Mouse (Mus musculus): Measurements from ENCODE around the gene Pxn. TPM values are rescaled to one million over a fixed set of nuclear protein-coding genes. Genes with fewer than 3 reads are reported as not detected.
"Not testable (repeated sequence)": the region's sequence is repeated elsewhere in the genome, so short reads cannot be mapped to it uniquely, and the experiment has no call there.

Pxn gene
- polyA plus RNA-seq, 1 experiment, result 35.1 TPM

DNA sequence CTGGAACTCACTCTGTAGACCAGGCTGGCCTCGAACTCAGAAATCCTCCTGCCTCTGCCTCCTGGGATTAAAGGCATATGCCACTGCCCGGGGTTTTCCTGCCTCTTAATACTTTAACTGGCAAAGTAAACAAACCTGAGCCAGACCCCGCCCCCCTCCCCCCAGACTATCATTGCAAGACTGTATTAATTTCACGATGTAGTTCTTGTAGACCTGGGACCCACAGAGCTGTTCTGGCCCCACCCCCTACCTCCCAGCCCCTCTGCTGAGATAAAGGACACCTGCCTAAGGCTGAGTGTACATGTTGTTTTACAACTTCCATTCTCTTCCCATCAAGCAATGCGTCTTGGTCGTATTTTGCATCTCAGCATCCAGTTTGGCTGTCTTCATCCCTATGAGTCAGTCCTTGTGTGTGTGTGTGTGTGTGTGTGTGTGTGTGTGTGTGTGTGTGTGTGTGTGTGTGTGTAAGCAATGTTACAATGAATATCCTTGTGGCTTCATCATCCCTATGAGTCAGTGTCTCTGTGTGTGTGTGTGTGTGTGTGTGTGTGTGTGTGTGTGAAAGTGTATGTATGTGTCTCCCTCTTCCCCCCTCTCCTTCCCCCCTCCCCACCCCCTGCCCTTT is 13.7 kb upstream of the Pxn start:
- H3K27me3 ChIP-seq (ENCODE audit: control insufficient read depth, insufficient read depth, low read length, poor library complexity, severe bottlenecking), result no peaks in the 10 kb centered on the region
- H3K4me1 ChIP-seq (ENCODE audit: control insufficient read depth, insufficient read depth, low read length), result peaks cover 4% of the 10 kb centered on the region
- no peak overlapping the region for H3K4me3 ChIP-seq (ENCODE audit: low read depth, low read length)
- no peaks in the 10 kb centered on the region for H3K9me3 ChIP-seq (replicated peaks; ENCODE audit: control insufficient read depth, insufficient read depth, low read length, poor library complexity, severe bottlenecking)
- TF ChIP-seq POLR2A (IDR thresholded peaks at IDR 0.05; ENCODE audit: insufficient read depth, low read length), result no peak
- no peak for TF ChIP-seq EP300 (IDR thresholded peaks at IDR 0.05; ENCODE audit: insufficient read depth, low read depth, low read length)
- TF ChIP-seq CTCF (IDR thresholded peaks at IDR 0.05; ENCODE audit: low read depth, low read length), result no peak
- H3K36me3 ChIP-seq (ENCODE audit: control insufficient read depth, insufficient read depth, low read length, poor library complexity, severe bottlenecking), result no peaks in the 10 kb centered on the region
- no peak overlapping the region for H3K9ac ChIP-seq (ENCODE audit: low read depth, poor library complexity, severe bottlenecking)
- no peak overlapping the region; the same call in 1 of the 2 replicates for H3K27ac ChIP-seq (ENCODE audit: insufficient read depth, low read length)

DNA sequence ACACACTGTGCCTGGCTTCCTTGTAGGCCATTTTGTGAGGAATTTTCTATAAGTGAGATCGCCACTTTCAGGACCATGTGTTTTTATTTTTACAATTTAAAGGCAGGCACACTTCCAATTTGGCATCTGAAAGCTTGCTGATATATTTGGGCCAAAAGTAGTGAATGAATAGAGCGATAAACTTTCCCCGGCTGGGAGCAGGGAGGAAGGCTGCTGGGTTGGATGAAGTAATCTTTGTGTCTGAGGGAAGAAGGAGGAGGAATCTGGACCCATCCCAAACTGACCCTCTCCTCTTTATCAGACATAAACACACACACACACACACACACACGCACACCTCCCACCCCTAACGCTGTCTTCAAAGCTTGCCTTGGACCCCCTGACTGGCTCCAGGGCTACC is 13.0 kb upstream of the Pxn start:
- Histone ChIP-seq H3K27me3 (ENCODE audit: control insufficient read depth, insufficient read depth, low read length, poor library complexity, severe bottlenecking) (no peaks in the 10 kb centered on the region), H3K9ac (ENCODE audit: low read depth, poor library complexity, severe bottlenecking) (no peak overlapping the region), H3K27ac (ENCODE audit: insufficient read depth, low read length) (peak overlapping the region; percentile 30; the same call in 1 of the 2 replicates), H3K4me3 (ENCODE audit: low read depth, low read length) (no peak overlapping the region), H3K9me3 (replicated peaks; ENCODE audit: control insufficient read depth, insufficient read depth, low read length, poor library complexity, severe bottlenecking) (no peaks in the 10 kb centered on the region), H3K4me1 (ENCODE audit: control insufficient read depth, insufficient read depth, low read length) (peaks cover 4% of the 10 kb centered on the region), H3K36me3 (ENCODE audit: control insufficient read depth, insufficient read depth, low read length, poor library complexity, severe bottlenecking) (no peaks in the 10 kb centered on the region)
- TF ChIP-seq CTCF (IDR thresholded peaks at IDR 0.05; ENCODE audit: low read depth, low read length) (no peak), POLR2A (IDR thresholded peaks at IDR 0.05; ENCODE audit: insufficient read depth, low read length) (no peak), EP300 (IDR thresholded peaks at IDR 0.05; ENCODE audit: insufficient read depth, low read depth, low read length) (no peak)

DNA sequence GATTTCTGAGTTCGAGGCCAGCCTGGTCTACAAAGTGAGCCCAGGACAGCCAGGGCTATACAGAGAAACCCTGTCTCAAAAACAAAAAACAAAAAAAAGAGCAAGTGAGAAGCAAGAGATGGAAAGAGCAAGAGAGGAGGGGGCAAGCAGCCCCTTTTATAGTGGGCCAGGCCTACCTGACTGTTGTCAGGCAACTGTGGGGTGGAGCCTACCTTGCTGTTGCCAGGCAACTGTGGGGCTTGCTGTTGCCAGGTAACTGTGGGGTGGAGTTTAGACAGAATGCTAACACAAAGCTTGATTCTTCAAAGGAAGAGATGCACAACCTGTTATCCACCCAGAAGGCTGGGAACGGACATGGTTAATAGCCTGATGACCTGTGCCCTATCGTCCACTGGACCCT is 10.9 kb upstream of the Pxn start:
- not testable (repeated sequence) for H3K9me3 ChIP-seq (replicated peaks; ENCODE audit: control insufficient read depth, insufficient read depth, low read length, poor library complexity, severe bottlenecking); H3K27ac ChIP-seq (ENCODE audit: insufficient read depth, low read length); H3K4me3 ChIP-seq (ENCODE audit: low read depth, low read length); H3K36me3 ChIP-seq (ENCODE audit: control insufficient read depth, insufficient read depth, low read length, poor library complexity, severe bottlenecking); H3K9ac ChIP-seq (ENCODE audit: low read depth, poor library complexity, severe bottlenecking); H3K27me3 ChIP-seq (ENCODE audit: control insufficient read depth, insufficient read depth, low read length, poor library complexity, severe bottlenecking); H3K4me1 ChIP-seq (ENCODE audit: control insufficient read depth, insufficient read depth, low read length)

DNA sequence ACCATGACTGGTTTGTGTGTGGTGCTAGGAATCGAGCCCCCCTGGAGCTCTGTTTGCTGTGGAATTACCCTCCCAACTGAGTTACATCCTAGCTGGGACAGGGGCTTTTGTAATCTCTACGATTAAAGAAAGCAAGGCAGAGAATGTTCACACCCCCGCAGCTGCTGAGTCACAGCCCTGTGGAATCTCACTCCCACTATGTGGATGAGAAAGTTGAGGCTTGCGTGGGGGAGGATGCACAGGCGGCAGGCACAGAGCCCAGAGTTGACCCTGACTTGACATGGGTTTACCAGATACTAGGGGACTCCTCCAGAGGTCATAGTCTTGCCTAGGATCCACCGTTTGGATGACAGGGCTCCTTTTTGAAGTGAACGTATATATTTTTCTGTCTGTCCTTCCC is 9.4 kb upstream of the Pxn start:
- Histone ChIP-seq H3K27ac (ENCODE audit: insufficient read depth, low read length) (no peak overlapping the region), H3K9me3 (replicated peaks; ENCODE audit: control insufficient read depth, insufficient read depth, low read length, poor library complexity, severe bottlenecking) (no peaks in the 10 kb centered on the region), H3K4me3 (ENCODE audit: low read depth, low read length) (no peak overlapping the region), H3K36me3 (ENCODE audit: control insufficient read depth, insufficient read depth, low read length, poor library complexity, severe bottlenecking) (no peaks in the 10 kb centered on the region), H3K4me1 (ENCODE audit: control insufficient read depth, insufficient read depth, low read length) (peaks cover 4% of the 10 kb centered on the region), H3K9ac (ENCODE audit: low read depth, poor library complexity, severe bottlenecking) (no peak overlapping the region), H3K27me3 (ENCODE audit: control insufficient read depth, insufficient read depth, low read length, poor library complexity, severe bottlenecking) (no peaks in the 10 kb centered on the region)
- TF ChIP-seq POLR2A (IDR thresholded peaks at IDR 0.05; ENCODE audit: insufficient read depth, low read length) (no peak), EP300 (IDR thresholded peaks at IDR 0.05; ENCODE audit: insufficient read depth, low read depth, low read length) (no peak), CTCF (IDR thresholded peaks at IDR 0.05; ENCODE audit: low read depth, low read length) (no peak)

DNA sequence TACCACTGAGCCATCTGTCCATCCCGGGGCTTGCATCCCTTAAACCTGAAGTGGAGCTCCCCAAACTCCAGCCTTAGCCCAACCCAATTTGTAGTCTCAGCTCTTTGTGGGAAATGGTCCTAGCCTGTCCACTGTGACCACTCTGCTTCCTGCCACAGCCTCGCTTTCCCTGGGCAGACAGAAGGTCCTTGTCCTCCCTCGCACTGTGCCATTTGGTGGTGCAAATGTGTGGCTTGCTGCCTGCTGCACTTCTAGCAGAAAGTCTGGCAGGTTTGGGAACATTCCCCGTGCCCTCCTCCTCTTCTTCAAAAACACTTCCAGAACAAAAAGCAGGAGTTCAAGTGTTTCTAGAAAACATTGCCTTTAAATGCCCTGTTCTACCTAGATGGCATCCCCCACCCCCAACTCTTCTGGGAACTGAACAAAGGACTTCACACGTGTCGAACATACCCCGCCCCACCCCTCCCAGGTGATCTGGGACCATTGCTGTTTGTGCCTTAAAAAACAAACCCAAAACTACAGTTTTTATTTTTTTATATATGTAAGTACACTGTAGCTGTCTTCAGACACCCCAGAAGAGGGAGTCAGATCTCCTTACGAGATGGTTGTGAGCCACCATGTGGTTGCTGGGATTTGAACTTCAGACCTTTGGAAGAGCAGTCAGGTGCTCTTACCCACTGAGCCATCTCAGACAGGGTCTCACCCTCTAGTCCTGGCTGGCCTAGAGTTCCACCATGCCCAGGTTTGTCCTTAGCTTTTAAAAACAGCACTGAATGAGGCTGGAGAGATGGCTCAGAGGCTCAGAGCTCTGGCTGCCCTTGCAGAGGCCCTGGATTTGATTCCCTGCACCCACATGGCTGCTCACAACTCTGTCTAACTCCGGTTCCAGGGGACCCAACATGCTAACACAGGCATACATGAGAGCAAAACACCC is 7.9 kb upstream of the Pxn start:
- TF ChIP-seq EP300 (IDR thresholded peaks at IDR 0.05; ENCODE audit: insufficient read depth, low read depth, low read length) (no peak), CTCF (IDR thresholded peaks at IDR 0.05; ENCODE audit: low read depth, low read length) (no peak), POLR2A (IDR thresholded peaks at IDR 0.05; ENCODE audit: insufficient read depth, low read length) (no peak)
- no peaks in the 10 kb centered on the region for H3K36me3 ChIP-seq (ENCODE audit: control insufficient read depth, insufficient read depth, low read length, poor library complexity, severe bottlenecking)
- no peaks in the 10 kb centered on the region for H3K9me3 ChIP-seq (replicated peaks; ENCODE audit: control insufficient read depth, insufficient read depth, low read length, poor library complexity, severe bottlenecking)
- no peaks in the 10 kb centered on the region for H3K27me3 ChIP-seq (ENCODE audit: control insufficient read depth, insufficient read depth, low read length, poor library complexity, severe bottlenecking)
- H3K4me3 ChIP-seq (ENCODE audit: low read depth, low read length), result no peak overlapping the region
- H3K9ac ChIP-seq (ENCODE audit: low read depth, poor library complexity, severe bottlenecking), result no peak overlapping the region
- H3K27ac ChIP-seq (ENCODE audit: insufficient read depth, low read length), result peak overlapping the region; percentile 48
- H3K4me1 ChIP-seq (ENCODE audit: control insufficient read depth, insufficient read depth, low read length), result peaks cover 4% of the 10 kb centered on the region

DNA sequence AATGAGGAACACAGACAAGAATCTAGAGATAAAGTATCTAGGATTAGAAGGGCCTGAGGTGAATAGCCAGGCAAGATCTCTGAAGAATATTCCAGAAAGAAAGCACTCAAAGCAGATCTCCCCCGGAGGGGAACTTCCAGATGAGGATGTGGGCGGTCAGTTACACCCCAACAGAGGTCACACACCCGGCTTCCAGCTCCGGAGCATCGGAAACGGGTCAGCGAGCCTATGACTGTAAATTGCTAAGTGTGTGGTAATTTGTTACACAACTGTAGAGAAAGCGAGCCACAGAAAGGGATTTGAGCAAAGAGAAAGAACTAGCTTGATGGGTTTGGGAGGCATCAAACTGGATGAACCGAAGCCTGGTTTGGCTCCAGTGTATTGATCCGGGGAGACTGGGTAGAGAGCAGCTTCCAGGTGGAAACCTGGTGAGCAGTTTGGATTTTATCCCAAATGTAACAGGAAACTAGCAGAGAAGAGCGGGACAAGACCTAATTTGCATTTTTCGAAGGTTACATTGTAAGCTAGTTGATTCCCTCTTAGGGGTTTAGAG is 6.0 kb upstream of the Pxn start:
- H3K9ac ChIP-seq (ENCODE audit: low read depth, poor library complexity, severe bottlenecking), result no peak overlapping the region
- no peak for TF ChIP-seq EP300 (IDR thresholded peaks at IDR 0.05; ENCODE audit: insufficient read depth, low read depth, low read length)
- no peaks in the 10 kb centered on the region for H3K4me1 ChIP-seq (ENCODE audit: control insufficient read depth, insufficient read depth, low read length)
- no peaks in the 10 kb centered on the region for H3K9me3 ChIP-seq (replicated peaks; ENCODE audit: control insufficient read depth, insufficient read depth, low read length, poor library complexity, severe bottlenecking)
- no peak overlapping the region for H3K4me3 ChIP-seq (ENCODE audit: low read depth, low read length)
- H3K27me3 ChIP-seq (ENCODE audit: control insufficient read depth, insufficient read depth, low read length, poor library complexity, severe bottlenecking), result no peaks in the 10 kb centered on the region
- peak overlapping the region; percentile 39 for H3K27ac ChIP-seq (ENCODE audit: insufficient read depth, low read length)
- no peaks in the 10 kb centered on the region for H3K36me3 ChIP-seq (ENCODE audit: control insufficient read depth, insufficient read depth, low read length, poor library complexity, severe bottlenecking)
